Mouse (Mus musculus) G1E (cell line): ENCODE results near the gene Il13ra1. TPM values are rescaled to one million over a fixed set of nuclear protein-coding genes. Genes with fewer than 3 reads are reported as not detected.

ENCODE experiments used
- ATAC-seq: 2 replicates; pipeline ENCODE4 v1.8.0; 2016; ENCODE audit warnings: mild to moderate bottlenecking; ENCODE audit not compliant: insufficient number of reproducible peaks, poor library complexity, low FRiP score, severe bottlenecking; ENCODE audit errors: extremely low read depth
- DNase-seq: peaks from one replicate; pipeline ENCODE4 v3.0.0; 2012; ENCODE audit warnings: low spot score
- H3K27me3 ChIP-seq: 2 replicates; pipeline ENCODE4 v1.6.1; 2012; ENCODE audit warnings: mild to moderate bottlenecking, low read length, inconsistent platforms; ENCODE audit not compliant: insufficient read depth
- H3K36me3 ChIP-seq: replicated peaks from 2 replicates; pipeline ENCODE3; 2012; ENCODE audit warnings: mild to moderate bottlenecking, inconsistent platforms
- H3K4me1 ChIP-seq: 2 replicates; pipeline ENCODE4 v1.6.1; 2012; ENCODE audit warnings: low read depth, low read length, inconsistent platforms, mixed read lengths; ENCODE audit not compliant: insufficient read depth
- H3K4me3 ChIP-seq: 2 replicates; pipeline ENCODE4 v1.5.1; 2012; ENCODE audit warnings: low read depth, mild to moderate bottlenecking, inconsistent platforms, low read length, moderate library complexity, mixed read lengths
- H3K9me3 ChIP-seq: replicated peaks from 2 replicates; pipeline ENCODE4 v1.6.1; 2012; ENCODE audit warnings: inconsistent platforms
- CTCF ChIP-seq: IDR thresholded peaks from 2 replicates; pipeline ENCODE4 v1.5.1; 2012; ENCODE audit warnings: low read depth, low read length, inconsistent platforms, mixed read lengths
- GATA1 ChIP-seq: IDR thresholded peaks from 2 replicates; pipeline ENCODE4 v1.6.1; 2012; ENCODE audit warnings: borderline replicate concordance, low read length, inconsistent platforms, mixed read lengths
- GATA2 ChIP-seq: IDR thresholded peaks from 2 replicates; pipeline ENCODE4 v1.6.1; 2012; ENCODE audit warnings: low read depth, low read length, inconsistent platforms, borderline replicate concordance
- POLR2AphosphoS5 ChIP-seq: IDR thresholded peaks from 2 replicates; pipeline ENCODE4 v1.6.1; 2012; ENCODE audit warnings: low read depth, low read length, inconsistent platforms; ENCODE audit not compliant: insufficient replicate concordance
- TAL1 ChIP-seq: conservative IDR thresholded peaks from 2 replicates; pipeline ENCODE4 v1.6.1; 2012; ENCODE audit warnings: low read depth, low read length, inconsistent platforms, mixed read lengths
- polyA plus RNA-seq: library from polyadenylated mRNA; stranded (reverse); fragments of >175 nt; gene quantifications from 2 replicates; pipeline ENCODE4 v1.2.3, GENCODE M21; 2012
- total RNA-seq, 2 experiments: library from RNA; stranded (forward) in 1 of 2; stranded (reverse) in 1 of 2; fragments of 200-1000 nt in 1 of 2; fragments of >200 nt in 1 of 2; fragmentation: Nextera tagmentation in 1 of 2; gene quantifications; 2 replicates each; pipeline ENCODE4 v1.2.3; 2014 to 2017

The Il13ra1 gene
- total and polyA plus RNA-seq, 3 experiments, result 0.05 TPM; not detected in 2

- H3K27me3 ChIP-seq, result no peaks in the 10 kb centered on the region
- no peak for TF ChIP-seq GATA2
- no peak for TF ChIP-seq CTCF
- TF ChIP-seq GATA1, result no peak
- no peak for TF ChIP-seq POLR2AphosphoS5
- TF ChIP-seq TAL1, result no peak
- DNase-seq, result no peak
- H3K4me1 ChIP-seq, result no peaks in the 10 kb centered on the region
- no peak overlapping the region for H3K4me3 ChIP-seq
- no peaks in the 10 kb centered on the region for H3K36me3 ChIP-seq
- H3K9me3 ChIP-seq, result no peaks in the 10 kb centered on the region
- ATAC-seq, result no peak
These were observed 10.6 kb upstream of the Il13ra1 start for GRCm38 (mm10) chrX:36101318-36101717.

DNA sequence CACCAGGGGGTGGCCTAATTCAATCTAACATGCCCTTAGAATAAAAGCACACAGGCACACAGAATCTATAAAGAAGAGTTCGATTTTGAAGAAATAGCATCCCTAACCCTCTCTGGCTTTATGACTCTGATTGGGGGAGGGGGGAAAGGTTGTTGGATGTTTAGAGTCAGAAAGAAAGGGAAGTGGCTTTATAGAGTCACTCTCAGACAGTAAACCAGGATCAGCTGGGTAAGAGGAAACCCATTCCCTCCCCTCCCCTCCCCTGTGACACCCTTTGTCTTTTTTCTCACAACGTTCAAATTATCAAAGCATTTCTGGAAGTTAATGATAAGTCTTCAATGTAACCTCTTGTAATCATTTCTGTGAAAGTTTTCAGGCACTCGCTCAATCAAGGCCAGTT, 3.3 kb upstream of the Il13ra1 start:
- H3K9me3 ChIP-seq, result no peaks in the 10 kb centered on the region
- no peak for ATAC-seq
- TF ChIP-seq TAL1 (no peak), GATA2 (no peak), POLR2AphosphoS5 (no peak), CTCF (no peak), GATA1 (no peak)
- no peak for DNase-seq
- H3K27me3 ChIP-seq, result no peaks in the 10 kb centered on the region
- no peaks in the 10 kb centered on the region for H3K4me1 ChIP-seq
- H3K36me3 ChIP-seq, result no peaks in the 10 kb centered on the region
- H3K4me3 ChIP-seq, result no peak overlapping the region

- Histone ChIP-seq H3K36me3 (no peaks in the 10 kb centered on the region), H3K9me3 (no peaks in the 10 kb centered on the region), H3K27me3 (no peaks in the 10 kb centered on the region), H3K4me3 (no peak overlapping the region), H3K4me1 (no peaks in the 10 kb centered on the region)
- DNase-seq (no peak), ATAC-seq (no peak)
- TF ChIP-seq POLR2AphosphoS5 (no peak), TAL1 (no peak), GATA1 (no peak), CTCF (no peak), GATA2 (no peak)
These were observed 476 bp downstream of the Il13ra1 start for GRCm38 (mm10) chrX:36112422-36112750.

GRCm38 (mm10) chrX:36115171-36115570, 3.3 kb downstream of the Il13ra1 start:
- Histone ChIP-seq H3K4me3 (no peak overlapping the region), H3K9me3 (no peaks in the 10 kb centered on the region), H3K36me3 (no peaks in the 10 kb centered on the region), H3K4me1 (no peaks in the 10 kb centered on the region), H3K27me3 (no peaks in the 10 kb centered on the region)
- TF ChIP-seq CTCF (no peak), TAL1 (no peak), POLR2AphosphoS5 (no peak), GATA1 (no peak), GATA2 (no peak)
- no peak for DNase-seq
- no peak for ATAC-seq

DNA sequence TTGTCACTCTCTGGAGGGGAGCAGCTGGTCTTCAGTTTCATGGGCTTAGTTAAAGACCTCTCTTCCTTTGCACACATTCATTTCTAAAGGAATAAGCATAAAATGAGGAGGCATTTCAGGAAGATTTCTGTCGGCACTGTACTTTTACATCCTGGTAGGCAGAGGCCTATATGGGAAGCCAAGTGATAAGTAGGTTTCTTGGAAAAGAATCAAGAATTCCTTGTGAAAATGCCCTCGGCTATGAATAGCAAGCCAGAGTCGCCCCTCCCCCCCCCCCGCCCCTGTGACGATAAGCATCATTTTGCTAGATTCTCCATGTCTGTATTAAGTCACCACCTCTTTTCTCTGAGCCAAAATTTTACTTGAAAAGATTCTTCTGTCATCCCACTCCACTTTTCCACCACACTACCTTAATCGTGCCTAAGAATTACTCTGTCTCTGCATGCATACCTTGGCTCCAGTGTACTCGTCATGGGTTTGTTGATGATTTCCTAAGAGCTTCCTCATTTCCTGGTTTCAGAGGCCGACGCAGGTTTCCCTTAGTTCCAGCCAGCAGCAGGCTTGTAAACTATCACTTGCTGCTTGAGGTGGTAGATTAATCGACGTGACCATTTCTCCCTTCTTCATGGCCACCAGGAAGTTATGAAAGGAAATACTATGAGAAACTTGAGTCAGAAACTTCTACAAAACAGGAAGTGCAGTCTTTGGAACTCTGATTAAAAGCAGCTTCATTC, 17.3 kb downstream of the Il13ra1 start:
- Histone ChIP-seq H3K4me1 (no peaks in the 10 kb centered on the region), H3K4me3 (no peak overlapping the region), H3K9me3 (no peaks in the 10 kb centered on the region), H3K36me3 (no peaks in the 10 kb centered on the region), H3K27me3 (no peaks in the 10 kb centered on the region)
- DNase-seq (no peak), ATAC-seq (no peak)
- TF ChIP-seq TAL1, result no peak
- TF ChIP-seq CTCF, result no peak
- no peak for TF ChIP-seq POLR2AphosphoS5
- TF ChIP-seq GATA1, result no peak
- no peak for TF ChIP-seq GATA2

- TF ChIP-seq TAL1 (no peak), GATA1 (no peak), GATA2 (no peak), POLR2AphosphoS5 (no peak), CTCF (no peak)
- no peak for ATAC-seq
These were observed 17.8 kb downstream of the Il13ra1 start for GRCm38 (mm10) chrX:36129771-36130108.

DNA sequence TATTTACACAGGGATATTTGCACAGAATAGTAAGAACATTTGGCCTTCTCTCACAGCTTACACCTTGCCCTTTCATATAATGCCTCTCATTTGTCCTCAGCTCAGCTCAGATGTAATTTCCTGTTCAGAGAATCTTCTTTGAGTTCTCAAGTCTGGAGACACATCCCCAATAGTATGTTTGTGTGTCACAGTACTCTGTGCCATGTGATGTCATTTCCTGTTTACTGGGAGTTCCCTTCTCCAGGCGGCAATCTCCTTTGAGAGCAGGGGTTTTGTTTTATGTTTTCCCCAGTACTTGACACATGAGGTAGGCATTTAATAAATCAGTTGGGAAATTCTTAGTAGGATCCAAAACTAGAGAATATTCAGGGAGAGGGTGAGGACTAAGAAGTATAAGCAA, 24.4 kb downstream of the Il13ra1 start:
- Histone ChIP-seq H3K4me1 (no peaks in the 10 kb centered on the region), H3K36me3 (no peaks in the 10 kb centered on the region), H3K27me3 (no peaks in the 10 kb centered on the region), H3K9me3 (no peaks in the 10 kb centered on the region), H3K4me3 (no peak overlapping the region)
- ATAC-seq, result no peak
- TF ChIP-seq GATA1 (no peak), POLR2AphosphoS5 (no peak), GATA2 (no peak), CTCF (no peak), TAL1 (no peak)
- DNase-seq, result no peak

More at GRCm38 (mm10) chrX:36129771-36130108, 17.8 kb downstream of the Il13ra1 start:
- Histone ChIP-seq H3K27me3 (no peaks in the 10 kb centered on the region), H3K9me3 (no peaks in the 10 kb centered on the region), H3K4me1 (no peaks in the 10 kb centered on the region), H3K4me3 (no peak overlapping the region), H3K36me3 (no peaks in the 10 kb centered on the region)
- no peak for DNase-seq
